Mouse (Mus musculus): ENCODE results near the gene Tmem123. TPM values are rescaled to one million over a fixed set of nuclear protein-coding genes. Genes with fewer than 3 reads are reported as not detected.

The Tmem123 gene
- total RNA-seq, 2 experiments from 2014 or later = 201 to 219 TPM

GRCm38 (mm10) chr9:7824916-7825315, 61.1 kb downstream of the Tmem123 start:
- peak in 1 of 2 experiments; percentile 29 for DNase-seq

- no peak for DNase-seq
Observed at GRCm38 (mm10) chr9:7828706-7829105, 64.9 kb downstream of the Tmem123 start.

GRCm38 (mm10) chr9:7829531-7830528, 66.0 kb downstream of the Tmem123 start:
- no peak for DNase-seq

- DNase-seq = no peak
Observed at GRCm38 (mm10) chr9:7833421-7833820, 69.6 kb downstream of the Tmem123 start.

GRCm38 (mm10) chr9:7835302-7835701, 71.5 kb downstream of the Tmem123 start:
- no peak for DNase-seq

GRCm38 (mm10) chr9:7836331-7836730, 72.5 kb downstream of the Tmem123 start:
- peak; percentile 40 to 57 for DNase-seq

- DNase-seq = peak; percentile 97
Observed at GRCm38 (mm10) chr9:7836905-7837805, 73.3 kb downstream of the Tmem123 start, which contains the start of gene Birc2. Gene Birc2 (minus strand): TSS chr9:7837064.

- DNase-seq = peak in 1 of 2 experiments; percentile 48
Observed at GRCm38 (mm10) chr9:7837806-7838440, 74.1 kb downstream of the Tmem123 start.

GRCm38 (mm10) chr9:7841221-7841620, 77.4 kb downstream of the Tmem123 start:
- peak; percentile 61 to 62 for DNase-seq

Small RNA genes within 50 kb of the gene (microRNA-seq; reads per million reads assigned to microRNA genes)
- gene Mir5618 = 1.2 reads per million

Other genes with a start within 250 kb of the Tmem123 start
- gene Mmp8, start 205.6 kb upstream of the Tmem123 start, total RNA-seq (2021) = under 1 TPM; 0.17 to 0.20 TPM
- gene Mmp27, start 192.6 kb upstream of the Tmem123 start, total RNA-seq (2021) = 1 to 10 TPM in 1 of 2 experiments, under 1 TPM in 1; 0.73 to 7.5 TPM
- gene Mmp20, start 135.8 kb upstream of the Tmem123 start, total RNA-seq (2021) = not detected
- gene Mmp7, start 72.0 kb upstream of the Tmem123 start, total RNA-seq (2021) = not detected
- gene Birc2, start 73.0 kb downstream of the Tmem123 start, total RNA-seq (2021) = 10 to 100 TPM; 48.7 to 59.8 TPM
- 10 to 100 TPM; 19.7 to 30.9 TPM for gene Birc3, start 109.1 kb downstream of the Tmem123 start, total RNA-seq (2021)
- 10 to 100 TPM; 79.7 to 81.0 TPM for gene Yap1, start 240.6 kb downstream of the Tmem123 start, total RNA-seq (2021)

Measured in adrenal gland, postnatal 36 days (tissue).